Mouse (Mus musculus) urinary bladder, postnatal 14 days (tissue): ENCODE measurements around the gene F830045P16Rik.

Experiments used
- DNase-seq: peaks from one replicate; pipeline ENCODE4 v3.0.0; 2021; ENCODE audit warnings: low spot score

Gene F830045P16Rik

DNA sequence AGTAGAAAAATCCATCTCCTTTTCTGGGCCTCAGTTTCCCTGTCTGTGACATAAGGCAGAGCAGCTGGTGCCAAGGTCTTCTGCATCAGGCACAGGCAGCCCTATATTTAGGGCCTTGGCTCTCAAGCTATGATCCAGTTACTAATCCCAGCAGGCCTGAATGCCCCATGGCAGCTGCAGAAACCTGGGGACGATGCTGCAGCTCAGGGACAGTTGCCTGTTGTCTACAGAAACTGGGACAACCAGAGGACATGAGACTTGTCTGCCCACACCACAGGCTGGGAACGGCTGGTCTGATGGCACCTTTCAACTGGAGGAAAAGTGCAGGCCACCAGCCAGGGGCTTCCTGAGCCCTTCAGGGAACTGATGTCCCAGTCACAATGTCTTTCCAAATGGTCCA, at the start of gene F830045P16Rik:
Gene F830045P16Rik, minus strand, starts transcription at position 226 of the 400 bp plus-strand sequence.
- no peak for DNase-seq

DNA sequence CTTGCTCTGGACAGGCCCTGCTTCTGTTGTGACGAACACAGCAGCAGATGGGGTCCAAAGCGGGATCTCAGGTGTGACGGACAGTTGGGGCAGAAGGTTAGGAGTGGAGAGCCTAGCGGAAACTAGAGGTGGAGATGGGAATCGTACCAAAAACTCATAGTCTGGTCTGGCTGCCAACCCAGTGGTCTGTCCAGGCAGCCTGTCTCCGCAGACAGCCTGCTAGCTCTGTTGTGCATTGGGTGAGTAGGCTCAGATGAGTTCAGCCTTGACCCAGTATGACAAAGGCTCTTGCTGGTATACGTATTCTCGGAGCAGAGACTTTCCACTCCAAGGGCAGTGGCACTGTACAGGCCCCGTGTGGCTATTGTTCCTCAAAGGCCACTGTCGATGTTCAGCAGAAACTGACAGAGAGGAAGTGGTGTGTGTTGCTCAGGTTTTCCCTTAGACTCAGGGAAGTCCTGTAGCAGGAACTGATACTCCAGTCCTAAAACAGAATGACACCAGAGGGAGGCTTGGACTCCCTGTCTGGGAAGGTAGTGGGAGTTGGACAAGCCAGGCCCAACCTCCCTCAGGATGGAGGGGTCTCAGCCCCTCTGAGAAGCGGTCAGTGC, 49.6 kb upstream of the F830045P16Rik start:
- DNase-seq, result no peak

DNA sequence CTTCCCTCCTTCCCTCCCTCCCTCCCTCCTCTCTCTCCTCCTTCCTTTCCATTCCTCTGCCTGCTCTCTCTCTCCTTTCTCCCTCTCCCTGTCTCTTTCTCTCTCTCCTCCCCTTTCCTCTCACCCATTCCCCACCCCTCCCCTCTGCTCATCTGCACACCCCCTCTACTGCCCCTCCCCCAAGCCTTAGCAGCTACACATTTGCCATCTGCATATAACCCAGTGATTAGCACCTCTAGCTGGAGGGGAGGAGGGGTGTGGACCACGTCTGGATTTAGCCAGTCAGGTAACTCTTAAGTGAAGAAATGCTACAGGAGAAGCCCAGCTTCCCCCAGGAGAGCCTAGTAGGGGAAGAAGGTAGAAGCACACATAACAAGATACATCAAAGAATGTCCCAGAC, 48.5 kb upstream of the F830045P16Rik start:
- no peak for DNase-seq

DNA sequence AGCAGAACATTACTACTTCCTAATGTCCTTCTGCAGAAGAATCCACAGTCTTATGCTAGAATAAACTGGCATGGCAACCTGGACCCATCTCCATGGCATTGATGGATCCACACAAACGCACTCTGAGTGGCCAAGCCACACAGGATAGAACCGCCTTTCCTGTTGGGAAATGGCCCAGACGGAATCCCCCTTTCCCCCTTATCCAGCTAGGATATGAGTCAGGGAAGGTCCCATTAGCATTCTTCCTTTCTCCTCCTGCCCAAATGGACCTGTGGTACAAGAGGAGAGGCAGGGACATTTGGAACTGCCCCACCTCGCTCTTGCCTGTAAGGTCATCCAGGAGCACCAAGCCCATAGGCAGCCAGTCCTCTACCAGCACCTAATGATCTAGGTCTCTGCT, 45.9 kb upstream of the F830045P16Rik start:
- no peak for DNase-seq

DNA sequence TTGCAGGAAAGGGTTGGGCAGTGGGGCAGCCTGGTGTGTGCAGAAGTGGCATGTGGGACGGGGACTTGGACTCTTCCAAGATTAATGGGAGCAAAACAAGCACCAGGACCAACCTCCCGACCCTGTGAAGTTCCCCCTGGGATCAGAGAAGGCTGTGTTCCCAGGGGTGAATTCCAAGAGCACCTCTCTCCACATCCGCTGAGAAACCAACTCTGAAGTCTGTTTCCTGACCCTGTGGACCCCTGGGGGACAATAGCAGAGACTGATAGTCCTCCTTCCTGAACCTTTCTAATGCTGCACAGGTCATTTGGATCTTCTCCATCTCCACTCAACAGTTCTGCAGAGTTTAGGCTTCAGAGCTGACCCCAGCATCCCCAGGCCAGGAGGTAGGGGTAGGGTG, 45.4 kb upstream of the F830045P16Rik start:
- DNase-seq, result no peak

DNA sequence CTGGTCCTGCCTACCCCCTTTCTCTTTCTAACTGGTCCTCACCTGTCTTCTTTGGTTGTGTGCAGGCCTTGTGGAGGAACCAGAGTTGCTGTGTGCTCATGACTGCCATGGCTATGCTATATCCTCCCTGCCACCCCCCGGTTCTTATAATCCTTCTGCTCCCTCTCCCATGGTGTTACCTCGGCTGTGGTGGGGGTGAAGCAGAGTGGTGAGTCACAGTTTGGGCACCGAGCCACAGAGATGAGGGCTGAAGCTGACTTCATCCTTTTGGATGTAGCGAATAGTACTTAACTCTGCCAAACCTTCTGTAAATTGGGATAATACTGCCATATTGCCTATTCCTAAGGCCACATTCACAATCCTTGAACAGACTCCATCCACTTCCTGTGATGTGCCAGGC, 44.3 kb upstream of the F830045P16Rik start:
- DNase-seq, result no peak

DNA sequence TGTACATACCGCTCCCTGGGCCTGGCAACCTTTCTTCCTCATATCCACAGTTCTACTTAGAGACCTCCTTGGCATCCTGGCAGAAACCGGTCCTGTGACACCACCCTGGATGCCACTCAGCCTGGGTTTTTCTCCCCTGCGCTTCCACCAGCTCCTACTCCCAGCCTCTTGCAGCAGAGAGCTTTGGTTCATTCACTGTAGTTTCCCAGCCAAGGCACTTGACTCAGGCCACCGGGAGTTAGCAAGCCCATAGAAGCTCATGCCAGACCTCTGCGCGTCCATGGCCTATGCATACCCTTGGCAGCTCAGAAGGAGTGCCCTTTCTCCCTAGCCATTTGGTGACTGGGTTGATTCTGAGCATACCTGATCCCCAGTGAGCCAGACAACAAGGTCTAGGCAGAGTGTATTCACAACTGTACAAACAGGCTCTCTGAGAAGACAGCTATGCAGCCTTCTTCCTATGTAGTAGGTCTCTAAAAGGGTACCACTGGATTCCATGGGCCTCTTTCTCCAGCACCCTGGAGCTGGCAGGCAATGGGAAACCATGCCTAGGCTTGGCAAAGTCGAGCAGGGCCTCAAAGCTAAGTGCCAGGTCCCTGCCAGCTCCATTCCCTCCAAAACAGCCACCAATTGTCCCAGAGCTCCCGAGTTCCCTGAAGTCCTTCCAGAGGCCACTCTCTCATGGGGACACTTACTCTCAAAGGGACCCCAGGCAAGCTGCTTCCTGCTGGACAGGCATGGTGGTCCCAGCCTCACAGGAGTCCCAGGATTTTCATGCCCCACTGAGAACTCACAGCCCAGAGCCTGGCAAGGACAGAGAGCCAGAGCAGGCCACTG, 40.4 kb upstream of the F830045P16Rik start:
- no peak for DNase-seq

DNA sequence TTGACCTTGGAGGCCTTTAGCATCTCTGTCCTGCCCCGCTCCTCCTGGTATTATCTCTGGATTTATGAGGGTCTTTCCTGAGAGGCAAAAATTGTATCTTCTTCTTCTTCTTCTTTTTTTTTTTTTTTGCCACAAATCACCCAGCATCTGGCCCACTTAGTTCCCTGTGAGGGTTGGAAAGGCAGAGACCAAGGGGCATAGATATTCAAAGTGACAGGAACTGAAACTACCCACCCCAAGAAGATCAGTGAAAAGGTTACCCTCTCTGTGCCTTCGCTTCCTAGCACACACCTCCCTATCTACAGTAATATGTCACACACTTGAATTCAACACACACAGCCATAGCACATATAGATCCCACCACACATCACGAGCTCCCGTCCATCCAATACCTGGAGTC, 38.7 kb upstream of the F830045P16Rik start:
- DNase-seq, result no peak

DNA sequence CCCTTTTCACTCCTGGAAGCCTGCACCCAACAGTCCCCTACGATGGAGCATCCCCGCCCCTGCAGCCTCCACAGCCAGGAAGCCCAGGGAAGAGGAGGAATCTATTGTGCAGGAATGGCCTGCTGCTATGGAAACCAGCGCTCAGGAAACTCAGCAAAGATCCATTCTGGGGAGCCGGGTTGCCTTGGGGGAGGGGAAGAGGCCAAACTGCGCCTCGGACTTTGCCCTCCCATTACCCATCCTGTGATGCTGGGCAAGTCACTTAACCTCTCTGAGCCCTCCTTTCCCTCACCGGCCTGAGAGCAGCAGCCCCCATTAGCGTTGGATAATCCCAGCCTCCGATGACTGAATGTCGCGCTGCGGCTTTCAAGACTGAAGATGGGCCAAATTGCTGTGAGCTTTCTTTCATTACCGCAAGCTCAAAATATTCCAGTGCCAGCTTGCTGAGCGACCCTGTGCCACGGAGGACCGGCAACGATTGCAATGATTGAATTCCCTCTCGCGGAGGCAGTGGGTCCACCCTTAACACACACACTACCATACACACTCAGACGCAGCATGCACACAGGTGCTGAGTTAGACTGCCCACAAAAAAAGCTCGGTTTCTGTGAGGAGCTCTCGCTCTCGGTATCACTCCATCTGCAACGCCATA, 38.1 kb upstream of the F830045P16Rik start:
- DNase-seq, result no peak

DNA sequence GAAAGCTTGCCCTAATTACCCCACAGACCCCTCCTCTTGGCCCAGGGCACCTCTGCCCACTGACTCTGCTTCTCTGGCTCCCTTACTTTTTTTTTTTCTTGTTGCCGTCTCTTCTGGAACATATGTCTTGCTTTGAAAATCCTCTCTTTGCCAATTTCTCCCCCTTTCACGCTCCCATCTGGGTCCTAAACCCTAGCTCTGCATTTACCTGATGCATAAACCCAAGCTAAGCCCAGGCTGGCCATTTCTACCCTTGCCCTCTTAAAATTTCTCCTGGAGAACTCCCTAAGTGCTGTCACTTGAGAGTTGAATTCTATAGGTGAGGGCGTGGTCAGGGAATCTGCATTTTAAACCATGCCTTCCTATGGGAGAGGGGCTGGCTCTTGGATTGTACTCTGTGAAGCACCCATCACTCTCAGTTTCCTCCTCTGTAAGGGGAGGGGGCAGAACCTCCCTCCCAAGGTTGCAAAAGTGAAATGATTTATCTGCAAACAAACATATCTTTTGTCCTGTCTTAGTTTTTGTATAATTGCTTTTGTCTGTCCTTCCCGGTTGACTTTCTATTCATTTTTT, 37.4 kb upstream of the F830045P16Rik start:
- no peak for DNase-seq

DNA sequence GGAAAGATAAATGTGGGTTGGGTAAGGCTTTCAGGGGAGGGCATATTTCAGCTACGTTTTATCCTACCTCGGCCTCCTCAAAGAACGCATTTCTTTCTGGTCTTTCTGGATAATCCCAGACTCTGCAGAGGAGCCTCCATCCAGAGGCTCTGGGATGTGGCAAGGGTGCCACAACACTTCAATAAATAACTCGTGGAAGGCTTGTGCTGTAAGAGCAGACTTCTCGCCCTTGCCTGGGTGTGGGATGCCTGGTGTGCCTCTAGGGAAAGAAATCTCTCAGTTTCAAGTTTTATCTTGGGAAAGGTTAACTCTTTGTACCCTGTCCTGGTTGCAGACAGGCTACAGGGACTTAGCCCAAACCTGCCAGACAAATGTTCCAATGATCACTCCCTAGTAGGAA, 33.2 kb upstream of the F830045P16Rik start:
- no peak for DNase-seq

DNA sequence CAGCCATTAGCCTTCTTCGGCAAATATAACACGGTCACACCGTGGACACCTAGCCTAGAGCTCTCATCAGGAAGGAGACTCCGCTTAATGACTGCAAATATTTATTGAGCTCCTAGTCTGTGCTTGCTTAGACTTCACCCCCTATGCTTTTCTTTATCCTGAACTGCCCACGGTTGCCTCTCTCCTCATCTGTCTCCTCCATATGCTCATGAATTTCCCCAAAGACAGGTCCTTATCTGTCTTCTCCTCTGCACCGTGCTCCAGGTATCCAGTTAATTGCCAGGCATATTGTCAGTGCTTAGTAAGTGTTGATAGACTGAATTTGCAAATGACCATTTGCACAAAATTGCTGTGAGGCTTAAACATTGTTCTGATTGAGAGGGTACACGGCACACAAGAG, 32.7 kb upstream of the F830045P16Rik start:
- no peak for DNase-seq

DNA sequence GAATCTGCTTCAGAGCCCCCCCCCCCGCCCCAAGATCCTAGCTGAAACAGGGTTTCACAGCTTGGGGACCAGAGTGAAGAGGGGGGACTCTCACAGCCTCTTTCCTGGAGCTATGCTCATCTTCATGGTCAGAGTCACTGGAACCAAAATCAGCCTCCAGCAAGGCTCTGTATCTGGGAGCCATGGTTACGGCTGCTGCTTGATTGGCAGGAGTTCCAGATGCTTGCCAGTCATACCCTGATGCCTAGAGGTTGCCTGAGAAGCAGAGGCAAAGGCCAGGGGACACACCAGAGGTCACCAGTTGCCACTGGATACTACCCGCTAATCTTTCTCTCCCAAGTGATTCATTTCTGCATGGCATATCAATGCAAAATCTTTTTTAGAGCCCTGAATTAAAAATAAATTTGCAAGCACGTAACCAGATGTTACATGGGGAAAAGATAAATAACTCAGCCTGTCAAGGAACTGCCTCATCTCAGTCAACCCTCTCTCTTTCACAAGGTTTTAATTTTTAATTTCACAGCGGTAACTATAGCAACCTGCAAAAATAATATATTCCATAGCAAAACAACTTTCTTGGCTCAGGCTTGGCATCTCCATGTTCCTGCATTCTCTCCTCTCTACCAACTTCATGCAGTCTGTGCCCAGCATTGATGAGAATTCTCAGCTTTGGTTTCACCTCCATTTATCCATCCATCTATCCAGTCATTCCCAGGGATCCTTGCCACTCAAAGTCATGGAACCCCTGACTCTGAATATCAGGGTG, 27.7 kb upstream of the F830045P16Rik start:
- no peak for DNase-seq

DNA sequence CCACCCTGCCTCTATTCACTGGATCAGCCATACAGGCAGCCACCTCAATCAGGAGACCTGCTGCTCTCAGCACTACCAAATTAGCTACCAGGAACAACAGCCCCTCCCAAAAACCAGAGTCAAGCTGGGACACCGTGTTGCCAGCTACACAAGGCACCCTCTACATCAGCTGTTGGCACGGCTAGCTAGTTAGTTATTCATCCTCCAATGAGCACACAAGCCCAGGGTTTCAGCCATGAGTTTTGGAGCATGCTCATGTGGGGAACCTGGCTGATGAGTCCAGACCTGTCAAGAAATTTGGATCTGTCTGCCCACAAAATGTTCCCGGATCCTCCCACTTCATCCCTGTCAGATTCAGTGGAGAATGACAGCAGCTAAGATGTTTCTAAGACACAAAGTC, 25.4 kb upstream of the F830045P16Rik start:
- DNase-seq, result no peak

DNA sequence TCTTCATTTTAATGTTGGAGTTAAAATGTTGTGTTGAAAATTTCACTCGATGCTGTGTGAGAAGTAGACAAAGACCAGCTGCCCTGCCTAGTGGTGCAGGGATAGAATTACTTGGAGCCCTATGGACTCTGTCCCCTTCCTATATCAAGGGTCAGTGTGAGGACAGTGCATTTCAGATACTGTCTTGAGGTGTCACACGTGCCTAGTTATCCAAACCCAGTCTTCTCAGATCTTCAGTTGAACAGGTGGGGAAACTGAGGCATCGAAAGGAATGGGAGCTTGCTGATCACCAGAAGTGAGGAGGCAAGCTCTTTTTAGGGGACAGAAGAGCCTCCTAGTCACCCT, 22.4 kb upstream of the F830045P16Rik start:
- DNase-seq, result no peak

DNA sequence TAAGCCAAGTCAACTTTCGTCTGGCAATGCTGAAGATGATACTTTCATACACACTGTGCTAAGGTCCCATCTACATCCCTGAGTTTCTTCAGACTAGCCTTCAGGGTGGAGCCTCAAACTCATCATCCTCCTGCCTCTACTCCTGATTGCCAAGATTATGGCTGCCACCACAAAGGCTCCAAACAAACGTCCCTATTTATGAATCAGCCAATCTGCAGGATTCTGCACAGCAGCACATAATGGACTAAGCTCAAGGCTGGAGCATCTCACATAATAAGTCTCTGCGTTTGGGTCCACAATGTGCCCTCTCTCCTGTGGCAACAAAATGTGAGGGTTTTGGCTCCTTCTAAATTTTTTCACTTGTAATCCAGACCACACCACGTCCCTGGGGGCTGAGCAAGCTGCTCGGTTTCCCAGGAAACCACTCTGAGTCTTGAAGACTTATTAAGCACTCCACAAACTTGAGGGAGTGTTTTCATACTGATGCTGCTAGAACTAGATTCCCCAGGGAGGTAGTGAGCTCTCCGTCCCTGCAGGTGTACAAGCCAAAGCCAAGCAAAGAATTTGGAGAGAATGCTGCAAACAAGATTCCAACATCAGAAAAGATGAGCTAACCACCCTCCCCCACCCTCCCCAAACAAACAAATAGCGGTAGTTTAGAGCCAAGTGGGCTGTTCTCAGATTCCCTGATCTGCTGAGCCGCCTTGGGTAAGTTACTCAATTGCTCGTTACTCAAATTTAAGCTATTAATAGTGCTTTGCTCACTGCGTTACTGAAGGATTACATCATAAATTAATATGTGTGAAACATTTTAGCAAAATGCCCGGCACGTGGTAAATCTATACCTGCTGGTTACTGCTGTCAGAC, 21.8 kb upstream of the F830045P16Rik start:
- DNase-seq, result no peak

DNA sequence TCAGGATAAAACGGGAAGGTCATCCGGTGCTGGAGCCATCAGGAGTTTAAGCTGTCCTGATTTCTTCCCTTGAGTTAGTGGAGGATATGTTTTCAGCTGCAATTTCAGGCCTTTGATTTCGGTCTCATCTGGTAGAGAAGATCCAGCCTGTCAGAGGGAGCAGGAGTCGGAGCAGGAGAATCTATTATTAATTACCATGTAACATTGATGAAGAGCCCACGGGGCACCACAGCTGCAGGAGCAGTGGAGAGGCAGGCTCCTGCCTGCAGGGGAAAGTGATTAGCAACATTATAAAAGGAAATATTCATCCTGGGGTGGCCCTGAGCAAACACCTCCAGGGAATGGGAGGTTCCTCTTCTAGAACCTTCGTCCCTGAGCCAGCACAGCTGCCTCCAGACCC, 19.7 kb upstream of the F830045P16Rik start:
- DNase-seq, result no peak

DNA sequence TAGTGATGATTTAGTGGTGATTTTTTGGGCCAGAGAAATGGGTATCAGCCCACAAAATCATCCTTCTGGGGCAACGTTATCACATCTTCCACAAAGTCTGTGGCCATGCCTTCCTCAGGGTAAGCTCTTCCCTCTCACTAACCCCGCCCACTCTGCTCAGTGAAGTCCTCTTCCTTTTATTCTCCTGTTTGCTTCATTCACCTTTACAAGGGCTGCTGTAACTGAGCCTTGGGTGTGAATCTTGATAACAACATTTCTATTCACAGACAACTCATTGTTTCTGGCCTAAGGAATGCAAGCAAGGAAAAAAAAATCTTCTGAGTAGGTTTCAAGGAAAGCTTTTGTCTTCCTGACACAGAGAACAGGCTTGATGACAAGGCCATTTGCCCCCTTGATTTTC, 14.4 kb upstream of the F830045P16Rik start:
- no peak for DNase-seq

DNA sequence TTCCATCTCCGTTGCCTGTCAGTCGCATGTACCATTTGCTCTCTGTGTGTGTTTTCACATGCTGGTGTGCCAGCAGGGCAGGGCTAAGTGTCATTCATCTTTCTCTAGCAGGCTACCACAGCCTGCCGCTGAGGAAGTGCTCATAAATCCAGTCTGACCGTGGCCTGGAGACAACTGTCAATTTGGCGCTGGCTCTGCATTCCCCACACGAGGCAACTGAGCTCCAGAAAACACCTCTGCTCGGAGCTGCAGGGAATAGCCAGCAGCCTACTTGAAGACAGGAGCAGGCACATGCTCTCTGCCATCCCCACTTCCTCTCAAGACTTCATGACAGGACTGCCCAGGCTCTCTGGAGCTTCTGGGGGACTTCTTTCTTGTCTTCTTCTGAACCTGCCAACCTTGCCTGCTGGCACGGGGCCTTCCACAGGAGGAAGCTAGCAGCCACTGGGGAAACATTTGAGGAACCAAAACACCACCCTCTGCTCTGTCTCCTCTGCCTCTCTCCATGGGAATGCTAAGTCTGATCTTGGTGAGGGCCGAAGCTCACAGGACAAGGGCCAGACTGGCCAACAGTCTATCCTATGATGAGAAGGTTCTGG, 13.2 kb upstream of the F830045P16Rik start:
- no peak for DNase-seq

DNA sequence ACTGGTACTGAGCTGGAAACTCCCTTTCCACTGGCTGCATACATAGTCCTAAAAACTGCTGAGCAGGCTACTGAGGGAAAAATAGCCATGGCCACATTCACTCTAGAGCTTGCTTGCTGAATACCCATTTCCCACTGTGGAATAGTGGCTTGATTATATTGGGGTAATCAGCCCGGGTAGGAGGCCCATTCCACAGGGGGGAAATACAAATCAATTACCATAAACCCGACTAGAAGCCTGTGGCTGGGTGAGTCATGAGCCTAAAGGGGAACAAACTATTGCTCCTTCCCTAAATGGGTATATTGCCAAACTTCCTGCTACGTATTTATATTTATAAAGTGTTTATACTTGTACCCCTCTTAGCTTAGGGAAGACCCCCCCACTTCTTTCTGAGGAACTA, 10.4 kb upstream of the F830045P16Rik start:
- no peak for DNase-seq

DNA sequence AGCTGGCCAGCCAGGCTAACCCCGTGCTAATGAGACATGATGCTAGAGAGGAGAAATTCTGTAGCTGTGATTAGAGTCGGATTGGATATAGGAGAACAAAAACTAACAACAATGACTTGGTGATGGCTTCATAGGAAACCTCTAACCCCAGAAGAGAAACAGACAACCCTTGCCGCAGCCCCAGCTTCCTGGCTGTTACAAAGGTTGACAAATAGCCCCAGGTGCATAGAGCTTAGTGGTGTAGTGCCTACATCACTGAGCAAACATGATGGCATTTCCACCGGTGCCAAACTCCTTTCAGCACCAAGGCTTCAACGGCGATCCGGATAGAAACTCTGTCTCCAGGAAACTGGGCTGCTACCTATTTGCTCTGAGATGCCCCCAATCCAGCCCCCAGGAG, 9.2 kb upstream of the F830045P16Rik start:
- DNase-seq, result no peak
